Mouse (Mus musculus): ENCODE data around the gene Mrpl57. TPM values are rescaled to one million over a fixed set of nuclear protein-coding genes. Genes with fewer than 3 reads are reported as not detected.
"Not testable (repeated sequence)": the region's sequence is repeated elsewhere in the genome, so short reads cannot be mapped to it uniquely, and the experiment has no call there.

The Mrpl57 gene
- total and polyA plus RNA-seq, 2 experiments, result 21.4 to 47.5 TPM

GRCm38 (mm10) chr14:57848646-57849045 lies 22.6 kb downstream of the Mrpl57 start:
- Histone ChIP-seq H3K27ac (replicated peaks; ENCODE audit: insufficient read depth, low read depth, low read length) (no peak overlapping the region), H3K27me3 (ENCODE audit: control insufficient read depth, insufficient read depth, low read length) (no peaks in the 10 kb centered on the region), H3K4me3 (ENCODE audit: insufficient read depth, low read depth, low read length) (no peak overlapping the region), H3K36me3 (ENCODE audit: control insufficient read depth, insufficient read depth, low read length) (peaks cover 11% of the 10 kb centered on the region), H3K79me2 (ENCODE audit: control insufficient read depth, insufficient read depth, low read length) (no peaks in the 10 kb centered on the region), H3K9ac (ENCODE audit: low read depth, low read length) (no peak overlapping the region), H3K4me1 (ENCODE audit: control insufficient read depth, insufficient read depth, low read length) (no peaks in the 10 kb centered on the region)
- 94% methylated on average over 2 of the region's 2 CpGs for WGBS
- DNase-seq (ENCODE audit: extremely low read depth, low read depth, low spot score), result no peak
- no peak for TF ChIP-seq CTCF (IDR thresholded peaks at IDR 0.05; ENCODE audit: low read depth, low read length)
- no peak for TF ChIP-seq POLR2A (IDR thresholded peaks at IDR 0.05; ENCODE audit: extremely low read depth, insufficient read depth, low read length)

DNA sequence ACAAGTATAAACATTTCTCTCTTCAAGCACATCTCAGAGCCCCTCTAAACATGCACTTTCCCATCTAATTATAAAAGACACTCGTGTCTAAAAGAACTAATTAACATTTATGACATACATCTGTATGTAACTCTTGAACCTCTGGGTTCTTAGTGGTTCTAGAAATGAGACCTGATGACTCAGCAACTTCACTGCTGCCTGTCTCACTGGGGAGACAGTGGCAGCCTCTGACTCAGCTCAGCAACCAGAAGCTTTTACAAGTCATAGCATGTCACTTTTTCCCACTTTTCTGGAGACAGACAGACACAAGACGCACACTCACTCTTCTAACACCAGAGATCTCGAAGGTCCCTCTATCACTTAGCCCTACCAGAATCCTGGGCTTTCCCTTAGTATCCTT lies 24.3 kb downstream of the Mrpl57 start:
- WGBS, result 88% methylated on average over 3 of the region's 3 CpGs

DNA sequence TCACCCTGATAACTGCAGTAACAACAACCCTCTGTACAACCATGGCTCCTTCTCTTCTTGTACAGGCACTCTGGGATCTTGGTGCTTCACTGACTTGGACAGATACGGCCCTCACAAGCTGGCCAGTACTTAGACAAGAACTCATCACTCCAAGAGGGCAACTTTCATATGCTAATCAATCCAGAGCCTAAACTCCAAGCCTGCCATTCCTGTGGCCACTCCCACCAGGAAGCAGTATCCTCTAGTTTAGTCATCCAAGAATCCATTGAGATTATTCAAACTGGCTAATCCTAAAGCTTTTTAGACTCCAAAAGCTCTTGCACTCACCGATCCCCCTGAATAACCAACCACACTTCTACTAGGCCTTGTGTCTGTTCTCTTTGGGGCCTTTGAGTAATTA lies 26.9 kb downstream of the Mrpl57 start:
- Histone ChIP-seq H3K36me3 (ENCODE audit: control insufficient read depth, insufficient read depth, low read length) (peaks cover 16% of the 10 kb centered on the region), H3K4me3 (ENCODE audit: insufficient read depth, low read depth, low read length) (no peak overlapping the region), H3K79me2 (ENCODE audit: control insufficient read depth, insufficient read depth, low read length) (no peaks in the 10 kb centered on the region), H3K27me3 (ENCODE audit: control insufficient read depth, insufficient read depth, low read length) (no peaks in the 10 kb centered on the region), H3K9ac (ENCODE audit: low read depth, low read length) (no peak overlapping the region), H3K27ac (replicated peaks; ENCODE audit: insufficient read depth, low read depth, low read length) (no peak overlapping the region), H3K4me1 (ENCODE audit: control insufficient read depth, insufficient read depth, low read length) (no peaks in the 10 kb centered on the region)
- no peak for TF ChIP-seq CTCF (IDR thresholded peaks at IDR 0.05; ENCODE audit: low read depth, low read length)
- no peak for TF ChIP-seq POLR2A (IDR thresholded peaks at IDR 0.05; ENCODE audit: extremely low read depth, insufficient read depth, low read length)
- no peak for DNase-seq (ENCODE audit: extremely low read depth, low read depth, low spot score)
- WGBS, result 96% methylated on average over 2 of the region's 2 CpGs

More for the DNA sequence above, 24.3 kb downstream of the Mrpl57 start:
- Histone ChIP-seq H3K27ac (replicated peaks; ENCODE audit: insufficient read depth, low read depth, low read length) (no peak overlapping the region), H3K36me3 (ENCODE audit: control insufficient read depth, insufficient read depth, low read length) (peaks cover 13% of the 10 kb centered on the region), H3K9ac (ENCODE audit: low read depth, low read length) (no peak overlapping the region), H3K4me1 (ENCODE audit: control insufficient read depth, insufficient read depth, low read length) (no peaks in the 10 kb centered on the region), H3K79me2 (ENCODE audit: control insufficient read depth, insufficient read depth, low read length) (no peaks in the 10 kb centered on the region), H3K4me3 (ENCODE audit: insufficient read depth, low read depth, low read length) (no peak overlapping the region), H3K27me3 (ENCODE audit: control insufficient read depth, insufficient read depth, low read length) (no peaks in the 10 kb centered on the region)
- DNase-seq (ENCODE audit: extremely low read depth, low read depth, low spot score), result no peak
- no peak for TF ChIP-seq POLR2A (IDR thresholded peaks at IDR 0.05; ENCODE audit: extremely low read depth, insufficient read depth, low read length)
- no peak for TF ChIP-seq CTCF (IDR thresholded peaks at IDR 0.05; ENCODE audit: low read depth, low read length)

GRCm38 (mm10) chr14:57856037-57856436 lies 30.0 kb downstream of the Mrpl57 start:
- not testable (repeated sequence) for H3K9ac ChIP-seq (ENCODE audit: low read depth, low read length); DNase-seq (ENCODE audit: extremely low read depth, low read depth, low spot score); H3K27ac ChIP-seq (replicated peaks; ENCODE audit: insufficient read depth, low read depth, low read length); H3K4me1 ChIP-seq (ENCODE audit: control insufficient read depth, insufficient read depth, low read length); H3K27me3 ChIP-seq (ENCODE audit: control insufficient read depth, insufficient read depth, low read length); H3K79me2 ChIP-seq (ENCODE audit: control insufficient read depth, insufficient read depth, low read length); H3K4me3 ChIP-seq (ENCODE audit: insufficient read depth, low read depth, low read length)
- peaks cover 12% of the 10 kb centered on the region for H3K36me3 ChIP-seq (ENCODE audit: control insufficient read depth, insufficient read depth, low read length)

GRCm38 (mm10) chr14:57858601-57859000 lies 32.6 kb downstream of the Mrpl57 start:
- TF ChIP-seq POLR2A (IDR thresholded peaks at IDR 0.05; ENCODE audit: extremely low read depth, insufficient read depth, low read length) (no peak), CTCF (IDR thresholded peaks at IDR 0.05; ENCODE audit: low read depth, low read length) (no peak)
- no peak overlapping the region for H3K27ac ChIP-seq (replicated peaks; ENCODE audit: insufficient read depth, low read depth, low read length)
- no peak overlapping the region for H3K4me3 ChIP-seq (ENCODE audit: insufficient read depth, low read depth, low read length)
- no peak overlapping the region for H3K9ac ChIP-seq (ENCODE audit: low read depth, low read length)
- no peaks in the 10 kb centered on the region for H3K27me3 ChIP-seq (ENCODE audit: control insufficient read depth, insufficient read depth, low read length)
- peaks cover 11% of the 10 kb centered on the region; the same call in 1 of the 2 replicates for H3K36me3 ChIP-seq (ENCODE audit: control insufficient read depth, insufficient read depth, low read length)
- no peaks in the 10 kb centered on the region for H3K4me1 ChIP-seq (ENCODE audit: control insufficient read depth, insufficient read depth, low read length)
- WGBS, result 94% methylated on average over 2 of the region's 2 CpGs
- H3K79me2 ChIP-seq (ENCODE audit: control insufficient read depth, insufficient read depth, low read length), result no peaks in the 10 kb centered on the region
- no peak for DNase-seq (ENCODE audit: extremely low read depth, low read depth, low spot score)

- no peak overlapping the region for H3K4me3 ChIP-seq (ENCODE audit: insufficient read depth, low read depth, low read length)
- H3K9ac ChIP-seq (ENCODE audit: low read depth, low read length), result no peak overlapping the region
- no peaks in the 10 kb centered on the region for H3K27me3 ChIP-seq (ENCODE audit: control insufficient read depth, insufficient read depth, low read length)
- no peak overlapping the region for H3K27ac ChIP-seq (replicated peaks; ENCODE audit: insufficient read depth, low read depth, low read length)
- H3K4me1 ChIP-seq (ENCODE audit: control insufficient read depth, insufficient read depth, low read length), result no peaks in the 10 kb centered on the region
- H3K36me3 ChIP-seq (ENCODE audit: control insufficient read depth, insufficient read depth, low read length), result peaks cover 12% of the 10 kb centered on the region; the same call in 1 of the 2 replicates
- no peaks in the 10 kb centered on the region for H3K79me2 ChIP-seq (ENCODE audit: control insufficient read depth, insufficient read depth, low read length)
- no peak for TF ChIP-seq POLR2A (IDR thresholded peaks at IDR 0.05; ENCODE audit: extremely low read depth, insufficient read depth, low read length)
- no peak for DNase-seq (ENCODE audit: extremely low read depth, low read depth, low spot score)
Observed at GRCm38 (mm10) chr14:57859520-57859919, 33.5 kb downstream of the Mrpl57 start.
